Mouse (Mus musculus): ENCODE results near the gene C1galt1.

Gene C1galt1

GRCm38 (mm10) chr6:7858586-7858985 is 13.9 kb downstream of the C1galt1 start:
- no peak for DNase-seq (ENCODE audit: low spot score in 2 of 2)

- DNase-seq (ENCODE audit: low spot score in 2 of 2): no peak
These were observed 14.5 kb downstream of the C1galt1 start for GRCm38 (mm10) chr6:7859161-7859560.

DNA sequence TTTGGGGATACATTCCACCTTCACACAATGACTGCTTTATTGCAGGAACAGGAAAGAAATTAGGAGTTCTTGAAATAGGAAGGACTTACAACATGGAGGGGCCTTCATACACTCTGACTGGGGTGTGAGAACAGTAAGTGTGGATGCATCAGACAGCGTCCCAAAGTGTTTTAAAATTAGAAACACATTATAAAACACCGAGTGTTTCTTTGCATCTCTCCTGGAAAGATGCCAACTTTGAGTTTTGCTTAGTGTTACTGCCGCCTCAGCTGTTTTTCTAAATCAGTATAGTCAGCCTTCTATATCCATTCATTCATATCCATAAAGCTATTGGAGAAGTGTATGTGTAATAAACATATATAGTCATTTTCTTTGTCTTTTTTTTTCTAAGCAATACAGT is 16.4 kb downstream of the C1galt1 start:
- DNase-seq (ENCODE audit: low spot score in 2 of 2): no peak

- no peak for DNase-seq (ENCODE audit: low spot score in 2 of 2)
These were observed 18.7 kb downstream of the C1galt1 start for GRCm38 (mm10) chr6:7863354-7863753.

DNA sequence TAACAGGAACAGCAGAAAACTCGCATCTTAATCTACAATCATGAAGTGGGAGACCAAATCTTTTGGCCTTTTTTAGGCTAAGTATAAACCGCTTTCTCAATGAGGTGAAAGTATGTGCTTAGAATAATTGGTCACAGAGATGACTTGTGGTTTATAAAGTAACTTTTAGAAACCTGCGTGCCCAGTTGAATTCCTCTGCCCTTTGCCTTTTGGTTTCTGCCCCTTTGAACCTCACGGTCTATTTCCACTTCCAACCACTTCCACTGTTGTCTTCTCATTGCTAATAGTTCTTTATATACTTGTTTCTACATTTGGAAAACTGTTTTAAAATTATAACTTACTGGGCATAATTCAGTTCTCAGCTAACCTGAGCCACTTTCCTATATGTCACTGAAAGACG is 32.2 kb downstream of the C1galt1 start:
- no peak for DNase-seq (ENCODE audit: low spot score in 2 of 2)

- DNase-seq (ENCODE audit: low spot score in 2 of 2): no peak
These were observed 37.0 kb downstream of the C1galt1 start for GRCm38 (mm10) chr6:7881595-7882128.

DNA sequence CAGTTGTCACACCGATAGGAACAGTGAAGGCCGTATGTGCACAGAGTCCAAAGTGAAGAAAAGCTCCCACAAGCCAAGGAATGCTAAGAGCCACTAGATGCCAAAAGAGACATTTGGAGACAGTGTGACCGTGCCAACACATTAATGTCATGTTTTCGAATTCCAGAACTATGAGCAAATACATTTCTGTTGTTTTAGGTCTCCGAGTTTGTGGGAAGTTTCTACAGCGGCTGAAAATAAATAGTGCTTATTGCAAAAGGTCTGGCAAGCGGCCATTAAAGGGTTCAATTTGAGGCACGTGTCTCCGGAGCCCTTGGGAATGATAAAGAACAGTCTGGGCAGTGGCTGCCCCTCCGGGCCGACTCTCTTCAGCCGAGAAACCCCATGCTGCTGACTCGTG is 37.9 kb downstream of the C1galt1 start:
- DNase-seq (ENCODE audit: low spot score in 2 of 2): no peak

DNA sequence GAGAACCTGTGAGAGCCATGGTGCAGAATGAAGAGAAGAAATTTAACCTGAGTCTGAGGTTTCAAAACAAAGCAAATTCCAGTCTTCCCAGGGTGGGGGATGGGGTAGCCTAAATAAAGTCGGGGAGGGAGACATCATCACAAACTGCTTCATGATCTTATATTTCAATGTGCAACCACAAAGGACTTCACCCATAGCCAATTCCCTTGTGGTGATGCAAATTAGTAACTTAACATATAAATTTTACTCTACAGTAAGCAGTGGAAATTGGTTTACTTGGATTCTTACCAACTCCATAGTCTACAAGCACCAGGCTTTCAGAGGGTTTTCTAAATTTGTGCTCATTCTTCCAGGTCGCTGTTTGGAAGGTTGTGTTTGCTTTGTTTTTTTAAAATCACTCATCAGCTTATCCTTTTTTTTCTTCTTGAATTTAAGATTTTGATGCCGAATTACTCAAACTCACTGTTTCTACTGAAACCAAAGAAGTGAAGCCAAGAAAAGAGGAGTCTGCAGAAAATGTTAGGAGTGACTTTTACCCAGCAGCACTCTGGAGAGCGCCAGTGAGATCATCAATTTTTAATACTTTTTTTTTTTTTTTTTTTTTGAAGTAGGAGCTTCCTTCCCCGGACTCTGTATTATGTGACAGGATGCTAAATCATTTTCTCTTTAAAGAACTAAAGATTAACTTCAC is 41.5 kb downstream of the C1galt1 start:
- DNase-seq (ENCODE audit: low spot score in 2 of 2): no peak

GRCm38 (mm10) chr6:7886685-7887004 is 42.0 kb downstream of the C1galt1 start:
- no peak for DNase-seq (ENCODE audit: low spot score in 2 of 2)

DNA sequence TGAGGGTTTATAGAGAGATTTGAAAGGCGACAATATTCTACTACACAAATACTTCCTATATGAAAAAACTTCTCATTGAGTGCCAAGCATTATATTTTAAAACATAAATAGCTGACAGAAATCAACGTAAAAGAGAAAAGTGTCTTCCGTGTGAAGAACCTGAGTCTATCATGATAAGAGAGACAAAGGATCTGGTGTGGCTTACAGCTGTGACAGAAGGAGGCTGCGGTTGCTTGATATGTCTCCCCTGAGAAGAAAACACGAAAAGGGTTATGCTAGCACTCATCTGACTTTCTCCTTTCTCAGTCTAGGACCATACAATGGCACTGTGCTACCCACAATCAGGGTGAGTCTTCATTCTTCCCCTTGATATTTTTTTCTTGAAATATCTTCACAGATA is 51.7 kb downstream of the C1galt1 start:
- no peak for DNase-seq (ENCODE audit: low spot score in 2 of 2)

GRCm38 (mm10) chr6:7912015-7912414 is 67.4 kb downstream of the C1galt1 start:
- no peak for DNase-seq (ENCODE audit: low spot score in 2 of 2)

Measured in spleen, postnatal 10 days (tissue).